Mouse (Mus musculus) neutrophil, adult 65 days (primary cell): Measurements from ENCODE around the gene C1ra. TPM values are rescaled to one million over a fixed set of nuclear protein-coding genes. Genes with fewer than 3 reads are reported as not detected.

ENCODE experiments used
- total RNA-seq: library from RNA; stranded (reverse); gene quantifications from 2 replicates; pipeline ENCODE4 v1.2.4, GENCODE M21; 2023

C1ra gene
- 3.4 and 4.0 TPM in 2 replicates for total RNA-seq

GRCm38 (mm10) chr6:124512355-124512836 is at the start of gene C1ra:
TSS of gene C1ra (plus strand) at chr6:124512405.

GRCm38 (mm10) chr6:124464305-124465271 is 47.6 kb upstream of the C1ra start, which contains the start of gene Clstn3:
TSS of gene Clstn3 (minus strand) at chr6:124464794.

GRCm38 (mm10) chr6:124492842-124493561 is 19.2 kb upstream of the C1ra start, which contains the start of gene C1rl:
TSS of gene C1rl (plus strand) at chr6:124493113.

GRCm38 (mm10) chr6:124542284-124542683 is 30.1 kb downstream of the C1ra start, which contains the start of gene C1s1:
TSS of gene C1s1 (minus strand) at chr6:124542359.

GRCm38 (mm10) chr6:124570026-124570425 is 57.8 kb downstream of the C1ra start, which contains the start of gene C1rb:
TSS of gene C1rb (plus strand) at chr6:124570294.

Other genes starting within 250 kb of the C1ra start
- 1.7 and 2.1 TPM in 2 replicates for gene Cd163, start 207.7 kb upstream of the C1ra start, total RNA-seq
- 43.8 and 79.5 TPM in 2 replicates for gene Pex5, start 97.3 kb upstream of the C1ra start, total RNA-seq
- 0.91 and 1.5 TPM in 2 replicates for gene Clstn3, start 47.6 kb upstream of the C1ra start, total RNA-seq
- gene C1rl, start 19.3 kb upstream of the C1ra start, total RNA-seq: 38.8 and 44.2 TPM in 2 replicates
- 0.66 TPM in 1 of 2 replicates, not detected in the other for gene C1s1, start 30.0 kb downstream of the C1ra start, total RNA-seq
- gene C1rb, start 57.9 kb downstream of the C1ra start, total RNA-seq: 0.43 and 0.76 TPM in 2 replicates
- gene C1s2, start 123.7 kb downstream of the C1ra start, total RNA-seq: not detected in 2 replicates
- 31.7 and 47.1 TPM in 2 replicates for gene Lpcat3, start 150.6 kb downstream of the C1ra start, total RNA-seq
- 40.5 and 44.4 TPM in 2 replicates for gene Emg1, start 199.8 kb downstream of the C1ra start, total RNA-seq
- 91.6 and 94.2 TPM in 2 replicates for gene Phb2, start 199.9 kb downstream of the C1ra start, total RNA-seq
- 332 and 353 TPM in 2 replicates for gene Ptpn6, start 226.3 kb downstream of the C1ra start, total RNA-seq
- gene Grcc10, start 229.0 kb downstream of the C1ra start, total RNA-seq: 89.2 and 97.3 TPM in 2 replicates
- gene Gm45234, start 243.6 kb downstream of the C1ra start, total RNA-seq: not detected in 2 replicates
- gene Atn1, start 244.1 kb downstream of the C1ra start, total RNA-seq: 39.2 and 39.7 TPM in 2 replicates